Mouse (Mus musculus): ENCODE data around the gene Zswim3. TPM values are rescaled to one million over a fixed set of nuclear protein-coding genes. Genes with fewer than 3 reads are reported as not detected.
A peak's percentile ranks its signal among the peaks of the same experiment; 100 is the strongest.

Zswim3 gene
- total and polyA plus RNA-seq, 2 experiments from 2014 or later = 5.2 to 6.7 TPM

GRCm38 (mm10) chr2:164866741-164867551, 62.0 kb downstream of the Zswim3 start:
- DNase-seq = no peak
- no peak for ATAC-seq
- no peak overlapping the region for H3K27ac ChIP-seq (ENCODE audit: low read depth, low read length)
- no peak overlapping the region for H3K9ac ChIP-seq
- no peaks in the 10 kb centered on the region for H3K27me3 ChIP-seq (ENCODE audit: insufficient read depth, low read length)
- no peaks in the 10 kb centered on the region for H3K4me1 ChIP-seq (ENCODE audit: insufficient read depth)
- H3K4me3 ChIP-seq (ENCODE audit: low read depth, low read length) = no peak overlapping the region
- H3K4me2 ChIP-seq (ENCODE audit: low read depth) = no peak overlapping the region
- 68% methylated on average over 16 of the region's 16 CpGs for WGBS
- no peaks in the 10 kb centered on the region for H3K36me3 ChIP-seq (ENCODE audit: insufficient read depth)
- H3K9me3 ChIP-seq (ENCODE audit: low read length) = no peaks in the 10 kb centered on the region
- TF ChIP-seq CTCF (IDR thresholded peaks at IDR 0.05; ENCODE audit: low read depth) = no peak

GRCm38 (mm10) chr2:164867566-164867965, 62.7 kb downstream of the Zswim3 start:
- H3K27ac ChIP-seq (ENCODE audit: low read depth, low read length) = no peak overlapping the region
- no peak overlapping the region for H3K9ac ChIP-seq
- no peaks in the 10 kb centered on the region for H3K9me3 ChIP-seq (ENCODE audit: low read length)
- no peak for DNase-seq
- no peak for ATAC-seq
- H3K4me2 ChIP-seq (ENCODE audit: low read depth) = no peak overlapping the region
- 93% methylated on average over 7 of the region's 7 CpGs for WGBS
- H3K27me3 ChIP-seq (ENCODE audit: insufficient read depth, low read length) = no peaks in the 10 kb centered on the region
- peak; percentile 45 for TF ChIP-seq CTCF (IDR thresholded peaks at IDR 0.05; ENCODE audit: low read depth)
- H3K4me3 ChIP-seq (ENCODE audit: low read depth, low read length) = no peak overlapping the region
- no peaks in the 10 kb centered on the region for H3K4me1 ChIP-seq (ENCODE audit: insufficient read depth)
- no peaks in the 10 kb centered on the region for H3K36me3 ChIP-seq (ENCODE audit: insufficient read depth)

GRCm38 (mm10) chr2:164868491-164868890, 63.6 kb downstream of the Zswim3 start:
- Histone ChIP-seq H3K9me3 (ENCODE audit: low read length) (no peaks in the 10 kb centered on the region), H3K9ac (no peak overlapping the region)
- WGBS = 84% methylated on average over 7 of the region's 7 CpGs

More at GRCm38 (mm10) chr2:164868491-164868890, 63.6 kb downstream of the Zswim3 start:
- Histone ChIP-seq H3K4me1 (ENCODE audit: insufficient read depth) (no peaks in the 10 kb centered on the region), H3K36me3 (ENCODE audit: insufficient read depth) (no peaks in the 10 kb centered on the region), H3K27ac (ENCODE audit: low read depth, low read length) (no peak overlapping the region), H3K4me2 (ENCODE audit: low read depth) (no peak overlapping the region), H3K4me3 (ENCODE audit: low read depth, low read length) (no peak overlapping the region), H3K27me3 (ENCODE audit: insufficient read depth, low read length) (no peaks in the 10 kb centered on the region)
- ATAC-seq = no peak
- DNase-seq = no peak
- TF ChIP-seq CTCF (IDR thresholded peaks at IDR 0.05; ENCODE audit: low read depth) = no peak

Other genes with a start within 250 kb of the Zswim3 start
- gene Wfdc2, start 242.7 kb upstream of the Zswim3 start, total RNA-seq (2014; rRNA removed) = 1.5 and 6.1 TPM in 2 replicates
- 4.3 and 7.3 TPM in 2 replicates for gene Wfdc2, start 242.7 kb upstream of the Zswim3 start, polyA plus RNA-seq (2015; fragmentation: Nextera tagmentation; extraction: Ambion mirVana)
- gene Spint3, start 231.6 kb upstream of the Zswim3 start, total RNA-seq (2014; rRNA removed) = not detected in 2 replicates
- not detected in 2 replicates for gene Spint3, start 231.6 kb upstream of the Zswim3 start, polyA plus RNA-seq (2015; fragmentation: Nextera tagmentation; extraction: Ambion mirVana)
- gene Wfdc6a, start 219.7 kb upstream of the Zswim3 start, total RNA-seq (2014; rRNA removed) = not detected in 2 replicates
- gene Wfdc6a, start 219.7 kb upstream of the Zswim3 start, polyA plus RNA-seq (2015; fragmentation: Nextera tagmentation; extraction: Ambion mirVana) = 0.33 TPM in 1 of 2 replicates, not detected in the other
- not detected in 2 replicates for gene Eppin, start 211.5 kb upstream of the Zswim3 start, total RNA-seq (2014; rRNA removed)
- 0.19 TPM in 1 of 2 replicates, not detected in the other for gene Eppin, start 211.5 kb upstream of the Zswim3 start, polyA plus RNA-seq (2015; fragmentation: Nextera tagmentation; extraction: Ambion mirVana)
- gene Wfdc6b, start 191.6 kb upstream of the Zswim3 start, total RNA-seq (2014; rRNA removed) = not detected in 2 replicates
- gene Wfdc6b, start 191.6 kb upstream of the Zswim3 start, polyA plus RNA-seq (2015; fragmentation: Nextera tagmentation; extraction: Ambion mirVana) = not detected in 2 replicates
- gene Wfdc8, start 191.5 kb upstream of the Zswim3 start, total RNA-seq (2014; rRNA removed) = not detected in 2 replicates
- not detected in 2 replicates for gene Wfdc8, start 191.5 kb upstream of the Zswim3 start, polyA plus RNA-seq (2015; fragmentation: Nextera tagmentation; extraction: Ambion mirVana)
- gene Wfdc16, start 166.3 kb upstream of the Zswim3 start, total RNA-seq (2014; rRNA removed) = not detected in 2 replicates
- gene Wfdc16, start 166.3 kb upstream of the Zswim3 start, polyA plus RNA-seq (2015; fragmentation: Nextera tagmentation; extraction: Ambion mirVana) = not detected in 2 replicates
- not detected in 2 replicates for gene Wfdc10, start 149.1 kb upstream of the Zswim3 start, total RNA-seq (2014; rRNA removed)
- gene Wfdc10, start 149.1 kb upstream of the Zswim3 start, polyA plus RNA-seq (2015; fragmentation: Nextera tagmentation; extraction: Ambion mirVana) = not detected in 2 replicates
- gene Wfdc9, start 148.5 kb upstream of the Zswim3 start, total RNA-seq (2014; rRNA removed) = not detected in 2 replicates
- gene Wfdc9, start 148.5 kb upstream of the Zswim3 start, polyA plus RNA-seq (2015; fragmentation: Nextera tagmentation; extraction: Ambion mirVana) = not detected in 2 replicates
- gene Wfdc11, start 131.0 kb upstream of the Zswim3 start, total RNA-seq (2014; rRNA removed) = not detected in 2 replicates
- gene Wfdc11, start 131.0 kb upstream of the Zswim3 start, polyA plus RNA-seq (2015; fragmentation: Nextera tagmentation; extraction: Ambion mirVana) = not detected in 2 replicates
- not detected in 2 replicates for gene Wfdc13, start 120.0 kb upstream of the Zswim3 start, total RNA-seq (2014; rRNA removed)
- gene Wfdc13, start 120.0 kb upstream of the Zswim3 start, polyA plus RNA-seq (2015; fragmentation: Nextera tagmentation; extraction: Ambion mirVana) = not detected in 2 replicates
- not detected in 2 replicates for gene Spint4, start 106.6 kb upstream of the Zswim3 start, total RNA-seq (2014; rRNA removed)
- gene Spint4, start 106.6 kb upstream of the Zswim3 start, polyA plus RNA-seq (2015; fragmentation: Nextera tagmentation; extraction: Ambion mirVana) = not detected in 2 replicates
- gene Spint5, start 89.8 kb upstream of the Zswim3 start, total RNA-seq (2014; rRNA removed) = not detected in 2 replicates
- not detected in 2 replicates for gene Spint5, start 89.8 kb upstream of the Zswim3 start, polyA plus RNA-seq (2015; fragmentation: Nextera tagmentation; extraction: Ambion mirVana)
- 0.54 and 0.81 TPM in 2 replicates for gene Wfdc3, start 59.2 kb upstream of the Zswim3 start, total RNA-seq (2014; rRNA removed)
- 0.89 and 1.1 TPM in 2 replicates for gene Wfdc3, start 59.2 kb upstream of the Zswim3 start, polyA plus RNA-seq (2015; fragmentation: Nextera tagmentation; extraction: Ambion mirVana)
- gene Dnttip1, start 59.1 kb upstream of the Zswim3 start, total RNA-seq (2014; rRNA removed) = 23.2 and 26.1 TPM in 2 replicates
- gene Dnttip1, start 59.1 kb upstream of the Zswim3 start, polyA plus RNA-seq (2015; fragmentation: Nextera tagmentation; extraction: Ambion mirVana) = 52.3 and 60.1 TPM in 2 replicates
- gene Ube2c, start 35.2 kb upstream of the Zswim3 start, total RNA-seq (2014; rRNA removed) = 24.9 and 29.2 TPM in 2 replicates
- gene Ube2c, start 35.2 kb upstream of the Zswim3 start, polyA plus RNA-seq (2015; fragmentation: Nextera tagmentation; extraction: Ambion mirVana) = 30.9 and 38.4 TPM in 2 replicates
- 0.38 and 2.9 TPM in 2 replicates for gene Tnnc2, start 25.1 kb upstream of the Zswim3 start, total RNA-seq (2014; rRNA removed)
- 0.50 and 0.63 TPM in 2 replicates for gene Tnnc2, start 25.1 kb upstream of the Zswim3 start, polyA plus RNA-seq (2015; fragmentation: Nextera tagmentation; extraction: Ambion mirVana)
- 72.0 and 77.5 TPM in 2 replicates for gene Snx21, start 19.3 kb upstream of the Zswim3 start, total RNA-seq (2014; rRNA removed)
- gene Snx21, start 19.3 kb upstream of the Zswim3 start, polyA plus RNA-seq (2015; fragmentation: Nextera tagmentation; extraction: Ambion mirVana) = 48.5 and 50.2 TPM in 2 replicates
- 17.4 and 23.0 TPM in 2 replicates for gene Acot8, start 216 bp upstream of the Zswim3 start, total RNA-seq (2014; rRNA removed)
- 13.7 and 17.1 TPM in 2 replicates for gene Acot8, start 216 bp upstream of the Zswim3 start, polyA plus RNA-seq (2015; fragmentation: Nextera tagmentation; extraction: Ambion mirVana)
- 11.2 and 18.6 TPM in 2 replicates for gene Zswim1, start 17.6 kb downstream of the Zswim3 start, total RNA-seq (2014; rRNA removed)
- 27.5 and 32.6 TPM in 2 replicates for gene Zswim1, start 17.6 kb downstream of the Zswim3 start, polyA plus RNA-seq (2015; fragmentation: Nextera tagmentation; extraction: Ambion mirVana)
- 0.62 and 1.00 TPM in 2 replicates for gene Spata25, start 23.4 kb downstream of the Zswim3 start, total RNA-seq (2014; rRNA removed)
- not detected in 2 replicates for gene Spata25, start 23.4 kb downstream of the Zswim3 start, polyA plus RNA-seq (2015; fragmentation: Nextera tagmentation; extraction: Ambion mirVana)
- 86.2 and 93.8 TPM in 2 replicates for gene Ctsa, start 27.8 kb downstream of the Zswim3 start, total RNA-seq (2014; rRNA removed)
- 83.5 and 95.3 TPM in 2 replicates for gene Ctsa, start 27.8 kb downstream of the Zswim3 start, polyA plus RNA-seq (2015; fragmentation: Nextera tagmentation; extraction: Ambion mirVana)
- 5.0 and 5.4 TPM in 2 replicates for gene Neurl2, start 28.4 kb downstream of the Zswim3 start, total RNA-seq (2014; rRNA removed)
- 4.7 and 6.4 TPM in 2 replicates for gene Neurl2, start 28.4 kb downstream of the Zswim3 start, polyA plus RNA-seq (2015; fragmentation: Nextera tagmentation; extraction: Ambion mirVana)
- 28.2 and 43.4 TPM in 2 replicates for gene Pltp, start 52.6 kb downstream of the Zswim3 start, total RNA-seq (2014; rRNA removed)
- gene Pltp, start 52.6 kb downstream of the Zswim3 start, polyA plus RNA-seq (2015; fragmentation: Nextera tagmentation; extraction: Ambion mirVana) = 67.9 and 80.7 TPM in 2 replicates
- 67.3 and 82.2 TPM in 2 replicates for gene Pcif1, start 74.2 kb downstream of the Zswim3 start, total RNA-seq (2014; rRNA removed)
- 104 and 115 TPM in 2 replicates for gene Pcif1, start 74.2 kb downstream of the Zswim3 start, polyA plus RNA-seq (2015; fragmentation: Nextera tagmentation; extraction: Ambion mirVana)
- 20.9 and 26.0 TPM in 2 replicates for gene Zfp335, start 106.7 kb downstream of the Zswim3 start, total RNA-seq (2014; rRNA removed)
- 10.0 and 11.2 TPM in 2 replicates for gene Zfp335, start 106.7 kb downstream of the Zswim3 start, polyA plus RNA-seq (2015; fragmentation: Nextera tagmentation; extraction: Ambion mirVana)
- gene Mmp9, start 135.7 kb downstream of the Zswim3 start, total RNA-seq (2014; rRNA removed) = 5.3 and 14.2 TPM in 2 replicates
- gene Mmp9, start 135.7 kb downstream of the Zswim3 start, polyA plus RNA-seq (2015; fragmentation: Nextera tagmentation; extraction: Ambion mirVana) = 5.3 and 8.3 TPM in 2 replicates
- 83.2 and 139 TPM in 2 replicates for gene Slc12a5, start 155.7 kb downstream of the Zswim3 start, total RNA-seq (2014; rRNA removed)
- gene Slc12a5, start 155.7 kb downstream of the Zswim3 start, polyA plus RNA-seq (2015; fragmentation: Nextera tagmentation; extraction: Ambion mirVana) = 24.5 and 41.6 TPM in 2 replicates
- 81.8 and 96.3 TPM in 2 replicates for gene Ncoa5, start 229.8 kb downstream of the Zswim3 start, total RNA-seq (2014; rRNA removed)
- gene Ncoa5, start 229.8 kb downstream of the Zswim3 start, polyA plus RNA-seq (2015; fragmentation: Nextera tagmentation; extraction: Ambion mirVana) = 49.2 and 64.4 TPM in 2 replicates